Mouse (Mus musculus) kidney, postnatal 0 days (tissue): ENCODE measurements around the gene Kcnf1. TPM values are rescaled to one million over a fixed set of nuclear protein-coding genes. Genes with fewer than 3 reads are reported as not detected.
"Not testable (repeated sequence)": the region's sequence is repeated elsewhere in the genome, so short reads cannot be mapped to it uniquely, and the experiment has no call there.

Experiments used
- ATAC-seq: fragments of 200-750 bp; cut with Nextera tagmentation; replicated peaks from 2 replicates; pipeline ENCODE4 v1.8.0; 2017; ENCODE audit warnings: low read depth, moderate number of reproducible peaks, moderate TSS enrichment, moderate library complexity; ENCODE audit not compliant: low FRiP score
- DNase-seq: peaks from one replicate; pipeline ENCODE4 v3.0.0-alpha.2; 2016; ENCODE audit warnings: low spot score
- H3K27ac ChIP-seq: fragments of 300-500 bp; sonication (generic); 2 replicates; pipeline ENCODE4 v1.5.1; 2014; ENCODE audit warnings: mild to moderate bottlenecking
- H3K27me3 ChIP-seq: fragments of 300-500 bp; sonication (generic); 2 replicates; pipeline ENCODE4 v1.6.1; 2014; ENCODE audit warnings: low read length, mixed read lengths; ENCODE audit not compliant: insufficient read depth
- H3K36me3 ChIP-seq: fragments of 300-500 bp; sonication (generic); 2 replicates; pipeline ENCODE4 v1.6.1; 2014; ENCODE audit warnings: low read length, mixed read lengths; ENCODE audit not compliant: insufficient read depth
- H3K4me1 ChIP-seq: fragments of 300-500 bp; sonication (generic); replicated peaks from 2 replicates; pipeline ENCODE4 v1.6.1; 2014; ENCODE audit warnings: antibody characterized with exemption, low read length, mixed read lengths; ENCODE audit not compliant: insufficient read depth
- H3K4me2 ChIP-seq: fragments of 300-500 bp; sonication (generic); 2 replicates; pipeline ENCODE4 v1.6.1; 2014; ENCODE audit warnings: mild to moderate bottlenecking, low read length, moderate library complexity, mixed read lengths
- H3K4me3 ChIP-seq: fragments of 300-500 bp; sonication (generic); replicated peaks from 2 replicates; pipeline ENCODE4 v1.5.1; 2014; ENCODE audit warnings: low read depth, low read length
- H3K9ac ChIP-seq: fragments of 300-500 bp; sonication (generic); 2 replicates; pipeline ENCODE4 v1.6.1; 2014; ENCODE audit warnings: low read depth, low read length
- H3K9me3 ChIP-seq: fragments of 300-500 bp; sonication (generic); replicated peaks from 2 replicates; pipeline ENCODE4 v1.6.1; 2016; ENCODE audit warnings: low read length, inconsistent platforms, mixed read lengths
- CTCF ChIP-seq: IDR thresholded peaks from 2 replicates; pipeline ENCODE4 v1.5.1; 2016; ENCODE audit warnings: antibody characterized with exemption, low read depth, mild to moderate bottlenecking, moderate library complexity
- WGBS: fragments of 180-500 bp; shearing (Covaris S2); extraction: QIAGEN DNeasy Blood & Tissue Kit; methylation state at CpG from one replicate; pipeline ENCODE4 v1.1.7; 2014; 5-methylcytosine and 5-hydroxymethylcytosine counted together
- polyA plus RNA-seq: library from polyadenylated mRNA; unstranded; fragments of >200 nt; fragmentation: Nextera tagmentation; extraction: Ambion mirVana; gene quantifications from 2 replicates; pipeline ENCODE4 v1.2.1, GENCODE M21; 2015

Gene Kcnf1
- polyA plus RNA-seq, 1 experiment from 2014 or later, result 0.95 TPM

DNA sequence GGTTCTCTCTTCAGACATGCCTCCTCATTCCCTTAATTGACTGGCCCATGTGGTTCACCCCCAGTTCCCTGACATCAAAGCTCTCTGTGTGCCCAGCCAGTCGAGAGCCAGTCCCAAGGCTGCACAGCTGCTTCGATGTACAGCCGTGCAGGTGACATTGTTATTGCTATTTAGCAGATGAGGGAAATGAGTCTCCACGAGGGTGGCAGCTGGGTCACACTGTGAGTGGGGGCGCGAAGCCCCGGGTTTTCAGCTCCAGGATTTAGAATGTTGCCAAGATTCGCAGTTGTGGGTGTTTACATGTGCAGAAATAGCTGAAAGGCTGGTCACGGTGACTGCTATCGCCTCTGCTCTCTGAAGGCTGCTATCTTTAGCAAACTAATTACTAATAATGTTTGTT is 27.8 kb downstream of the Kcnf1 start:
- no peak overlapping the region for H3K9ac ChIP-seq
- H3K4me3 ChIP-seq, result no peak overlapping the region
- no peaks in the 10 kb centered on the region for H3K9me3 ChIP-seq
- H3K4me2 ChIP-seq, result no peak overlapping the region
- WGBS, result 49% methylated on average over 10 of the region's 10 CpGs
- H3K36me3 ChIP-seq, result no peaks in the 10 kb centered on the region
- no peaks in the 10 kb centered on the region for H3K27me3 ChIP-seq
- H3K4me1 ChIP-seq, result no peaks in the 10 kb centered on the region
- no peak for TF ChIP-seq CTCF
- DNase-seq (no peak), ATAC-seq (no peak)
- no peak overlapping the region for H3K27ac ChIP-seq

DNA sequence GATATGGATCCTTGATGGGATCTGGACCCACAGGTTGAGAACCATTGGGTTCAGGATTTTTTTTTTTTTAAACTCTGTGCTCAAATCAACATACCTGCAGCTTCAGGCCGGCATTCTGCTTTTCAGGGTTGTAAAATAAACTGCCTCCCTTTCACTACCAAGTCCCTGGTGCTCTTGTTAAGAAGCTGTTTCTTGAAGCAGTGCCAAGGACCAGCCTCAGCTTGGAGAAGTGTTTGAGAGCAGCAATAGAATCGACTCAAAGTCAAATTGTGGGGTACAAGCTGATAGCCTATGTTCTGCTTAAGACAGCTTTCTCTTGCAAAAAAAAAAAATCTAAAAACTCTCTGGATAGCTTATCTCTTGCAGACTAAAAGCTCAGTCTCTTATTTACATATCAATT is 34.9 kb downstream of the Kcnf1 start:
- 18% methylated on average over 2 of the region's 2 CpGs for WGBS
- no peaks in the 10 kb centered on the region for H3K9me3 ChIP-seq
- H3K27ac ChIP-seq, result no peak overlapping the region
- DNase-seq, result no peak
- H3K36me3 ChIP-seq, result no peaks in the 10 kb centered on the region
- H3K4me1 ChIP-seq, result no peaks in the 10 kb centered on the region
- no peak overlapping the region for H3K4me2 ChIP-seq
- H3K9ac ChIP-seq, result no peak overlapping the region
- H3K4me3 ChIP-seq, result no peak overlapping the region
- no peaks in the 10 kb centered on the region for H3K27me3 ChIP-seq
- no peak for TF ChIP-seq CTCF
- ATAC-seq, result no peak

DNA sequence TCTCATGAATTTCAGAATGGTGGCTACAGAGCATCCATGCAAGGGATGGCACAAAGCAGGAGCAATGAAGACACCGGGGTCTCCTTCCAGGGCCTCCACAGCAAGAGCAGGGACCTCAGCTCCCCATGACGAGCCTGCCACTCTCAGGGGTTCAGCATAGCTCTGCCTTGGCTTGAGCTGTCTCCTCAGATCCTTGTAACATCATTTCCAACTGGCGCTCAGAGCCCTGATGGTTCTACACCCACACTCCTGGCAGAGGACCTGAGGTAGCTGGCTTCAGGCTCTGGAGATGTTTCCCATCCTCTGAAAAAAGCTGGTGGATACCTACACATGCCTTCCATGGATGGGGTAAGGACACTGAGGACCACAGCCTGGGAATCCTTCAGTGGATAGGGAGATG is 36.3 kb downstream of the Kcnf1 start:
- Histone ChIP-seq H3K27ac (no peak overlapping the region), H3K27me3 (no peaks in the 10 kb centered on the region), H3K9me3 (no peaks in the 10 kb centered on the region), H3K4me2 (no peak overlapping the region), H3K4me3 (no peak overlapping the region), H3K9ac (no peak overlapping the region), H3K4me1 (no peaks in the 10 kb centered on the region), H3K36me3 (no peaks in the 10 kb centered on the region)
- 86% methylated on average over 3 of the region's 3 CpGs for WGBS
- no peak for TF ChIP-seq CTCF
- no peak for ATAC-seq
- no peak for DNase-seq

DNA sequence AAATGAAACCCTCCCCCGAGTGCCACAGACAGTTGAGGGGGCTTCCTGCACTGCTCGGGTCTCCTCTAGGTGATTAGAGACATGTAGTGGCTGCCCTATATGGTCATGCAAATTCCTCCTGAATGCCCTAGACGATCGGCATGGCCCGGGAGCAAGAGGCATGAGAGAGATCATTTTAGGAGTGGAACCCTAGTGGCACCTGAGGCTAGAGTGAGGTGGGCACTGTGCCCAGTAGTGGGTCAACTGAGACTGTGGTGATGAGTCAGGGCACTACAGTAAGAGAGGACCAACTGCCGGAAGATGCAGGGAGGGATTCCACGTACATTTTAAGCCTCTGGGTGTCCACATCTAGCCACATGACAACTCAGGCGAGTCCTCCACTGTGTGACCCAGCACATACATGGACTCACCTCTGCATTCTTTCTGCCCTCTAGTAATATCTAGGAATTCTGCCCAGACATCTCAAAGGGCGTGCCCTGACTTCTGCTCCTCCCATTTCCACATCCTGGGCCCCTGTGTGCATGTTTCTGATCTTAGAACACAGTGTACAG is 42.1 kb downstream of the Kcnf1 start:
- Histone ChIP-seq H3K36me3 (no peaks in the 10 kb centered on the region), H3K4me1 (no peaks in the 10 kb centered on the region), H3K9ac (no peak overlapping the region), H3K4me3 (no peak overlapping the region), H3K4me2 (no peak overlapping the region), H3K27me3 (no peaks in the 10 kb centered on the region), H3K9me3 (no peaks in the 10 kb centered on the region), H3K27ac (no peak overlapping the region)
- no peak for TF ChIP-seq CTCF
- DNase-seq, result no peak
- no peak for ATAC-seq
- WGBS, result 71% methylated on average over 9 of the region's 9 CpGs

DNA sequence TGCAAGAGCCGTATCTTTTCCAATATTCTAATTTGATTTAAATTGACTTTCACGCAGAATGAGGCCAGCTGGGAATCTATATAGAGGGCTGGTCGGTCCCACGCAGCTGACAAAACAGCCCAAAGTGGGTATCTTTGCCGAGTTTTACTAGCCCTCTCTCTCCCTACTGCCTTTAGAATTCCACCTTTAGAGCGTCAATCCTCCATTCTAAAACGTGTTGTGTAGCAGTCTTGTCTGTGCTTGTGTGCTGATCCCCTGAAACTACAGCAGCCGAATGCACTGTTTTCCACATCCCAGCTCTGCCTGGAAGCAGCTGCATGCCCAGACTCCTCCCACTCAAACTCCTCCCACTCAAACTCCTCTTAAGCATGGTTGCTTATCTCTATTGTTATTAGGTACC is 44.4 kb downstream of the Kcnf1 start:
- H3K27me3 ChIP-seq, result no peaks in the 10 kb centered on the region
- H3K4me3 ChIP-seq, result no peak overlapping the region
- TF ChIP-seq CTCF, result no peak
- H3K4me2 ChIP-seq, result no peak overlapping the region
- H3K4me1 ChIP-seq, result no peaks in the 10 kb centered on the region
- DNase-seq (peak; percentile 15), ATAC-seq (no peak)
- 72% methylated on average over 8 of the region's 8 CpGs for WGBS
- H3K27ac ChIP-seq, result no peak overlapping the region
- H3K36me3 ChIP-seq, result no peaks in the 10 kb centered on the region
- no peaks in the 10 kb centered on the region for H3K9me3 ChIP-seq
- no peak overlapping the region for H3K9ac ChIP-seq

DNA sequence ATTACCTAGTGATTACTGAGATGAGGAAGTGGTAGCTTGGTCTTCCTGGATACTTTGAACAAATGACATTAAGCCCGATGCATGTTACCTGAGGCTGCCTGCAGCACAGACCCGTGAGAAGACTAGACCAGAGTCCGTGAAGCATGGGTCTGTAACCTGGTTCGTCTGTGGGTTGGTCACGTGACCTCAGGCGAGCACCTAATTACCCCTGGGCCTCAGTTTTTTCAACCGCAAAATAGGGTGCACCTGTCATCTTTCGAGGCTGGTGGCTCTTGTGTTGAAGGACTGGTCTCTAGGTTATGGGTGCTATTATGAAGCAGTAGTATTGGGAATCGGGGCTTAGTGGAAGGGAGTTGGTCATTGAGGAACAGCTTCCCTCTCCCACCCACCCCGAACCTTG is 45.1 kb downstream of the Kcnf1 start:
- H3K4me2 ChIP-seq, result no peak overlapping the region
- DNase-seq, result no peak
- H3K9me3 ChIP-seq, result no peaks in the 10 kb centered on the region
- no peak overlapping the region for H3K27ac ChIP-seq
- no peak for ATAC-seq
- H3K4me3 ChIP-seq, result no peak overlapping the region
- no peak for TF ChIP-seq CTCF
- no peaks in the 10 kb centered on the region for H3K36me3 ChIP-seq
- no peaks in the 10 kb centered on the region for H3K27me3 ChIP-seq
- no peaks in the 10 kb centered on the region for H3K4me1 ChIP-seq
- no peak overlapping the region for H3K9ac ChIP-seq
- 85% methylated on average over 10 of the region's 10 CpGs for WGBS

DNA sequence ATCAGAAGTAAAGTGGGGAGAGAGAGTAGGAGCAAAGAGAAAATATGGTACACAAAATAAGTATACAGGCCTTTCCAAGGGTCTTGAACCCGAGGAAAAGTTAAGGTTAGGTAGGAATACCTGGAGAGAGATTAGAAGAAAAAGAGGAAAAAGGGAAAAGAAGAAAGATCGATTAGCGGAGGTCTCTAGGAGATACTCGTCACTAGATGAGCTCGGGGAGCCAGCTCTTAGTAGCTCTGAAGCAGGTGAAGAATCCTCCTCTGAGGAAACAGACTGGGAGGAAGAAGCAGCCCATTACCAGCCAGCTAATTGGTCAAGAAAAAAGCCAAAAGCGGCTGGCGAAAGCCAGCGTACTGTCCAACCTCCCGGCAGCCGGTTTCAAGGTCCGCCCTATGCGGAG is 53.8 kb downstream of the Kcnf1 start:
- ATAC-seq, DNase-seq, H3K4me3 ChIP-seq, H3K27ac ChIP-seq, H3K9me3 ChIP-seq, H3K36me3 ChIP-seq, H3K27me3 ChIP-seq, H3K4me1 ChIP-seq, H3K4me2 ChIP-seq, H3K9ac ChIP-seq: not testable (repeated sequence)
- WGBS, result 93% methylated on average over 11 of the region's 12 CpGs

Other genes with a start within 250 kb of the Kcnf1 start
- gene Pqlc3, start 176.5 kb downstream of the Kcnf1 start, polyA plus RNA-seq, result 4.3 and 5.0 TPM in 2 replicates
- 0.41 and 0.59 TPM in 2 replicates for gene 2410004P03Rik, start 165.2 kb downstream of the Kcnf1 start, polyA plus RNA-seq
- gene Pdia6, start 89.7 kb upstream of the Kcnf1 start, polyA plus RNA-seq, result 418 and 467 TPM in 2 replicates
- 19.2 and 19.9 TPM in 2 replicates for gene Atp6v1c2, start 152.5 kb upstream of the Kcnf1 start, polyA plus RNA-seq
- gene Nol10, start 171.6 kb upstream of the Kcnf1 start, polyA plus RNA-seq, result 15.0 and 16.8 TPM in 2 replicates